9 mouse cellular contexts compared by ENCODE assay signal in the genomic region with DNA sequence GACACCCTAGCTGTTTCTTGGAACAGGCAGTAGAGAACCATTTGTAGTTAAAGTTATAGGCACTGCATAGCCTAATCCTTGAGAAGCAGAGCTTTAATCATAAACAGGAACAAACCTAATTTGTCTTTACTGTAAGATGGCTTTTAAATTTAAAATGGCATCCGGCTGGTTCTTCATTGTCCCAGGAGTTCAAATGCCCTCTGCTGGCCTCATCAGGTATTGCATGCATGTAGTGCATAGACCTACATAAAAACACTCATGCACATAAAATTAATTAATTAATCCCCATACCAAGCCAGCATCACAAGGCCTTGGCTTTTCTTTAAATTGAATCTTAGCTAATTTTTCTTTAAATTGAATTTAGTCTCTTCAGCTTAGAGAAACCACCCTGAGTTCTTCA.
DNase-seq lines count a peak whose midpoint lies in the region; ATAC-seq and TF ChIP-seq lines count a peak whose summit lies in the region.
"Had no signal": no experiment of that assay in that cellular context is flagged by ENCODE, and none has a peak within 500 bp of the region (broad histone marks: within the 10 kb centered on the region; RNA-seq: fewer than 3 reads in every experiment).

No protein-coding gene starts in this region.

- peak; percentile 6 for TF ChIP-seq RAD21 in CH12.LX (IDR thresholded peaks at IDR 0.05; ENCODE audit: low read depth, low read length)

- H3K4me3 ChIP-seq in intestine, postnatal 0 days (ENCODE audit: low read depth, low read length), result no peak overlapping the region
- no peak overlapping the region for H3K4me3 ChIP-seq in intestine, embryonic 16.5 days (ENCODE audit: low read length)
- H3K4me3 ChIP-seq in CH12.LX (replicated peaks in 1 of 3; ENCODE audit: low read depth in 2 of 3, low read length in 2 of 3, poor library complexity in 1 of 3), result no peak overlapping the region
- H3K4me3 ChIP-seq: neural tube, embryonic 13.5 days had no signal

- no peak overlapping the region for H3K4me2 ChIP-seq in intestine, postnatal 0 days (replicated peaks; ENCODE audit: low read depth)
- H3K4me2 ChIP-seq in intestine, embryonic 16.5 days (ENCODE audit: low read depth, low read length), result no peak overlapping the region
- no peak overlapping the region for H3K4me2 ChIP-seq in CH12.LX (ENCODE audit: insufficient read depth, low read depth, poor library complexity, severe bottlenecking)
- H3K4me2 ChIP-seq: neural tube, embryonic 13.5 days had no signal

- no peak for TF ChIP-seq EP300 in CH12.LX (IDR thresholded peaks at IDR 0.05; ENCODE audit: low read length)

- H3K9me3 ChIP-seq in intestine, postnatal 0 days (ENCODE audit: control insufficient read depth), result no peaks in the 10 kb centered on the region
- H3K9me3 ChIP-seq in intestine, embryonic 16.5 days (ENCODE audit: control insufficient read depth, low read length), result no peaks in the 10 kb centered on the region; the same call in 1 of the 2 replicates
- H3K9me3 ChIP-seq in CH12.LX (replicated peaks; ENCODE audit: low read length), result peaks cover 14% of the 10 kb centered on the region
- H3K9me3 ChIP-seq: neural tube, embryonic 13.5 days had no signal

- H3K36me3 ChIP-seq in intestine, postnatal 0 days (ENCODE audit: control insufficient read depth, insufficient read depth), result peaks cover 6% of the 10 kb centered on the region; the same call in 1 of the 2 replicates
- no peaks in the 10 kb centered on the region for H3K36me3 ChIP-seq in intestine, embryonic 16.5 days (ENCODE audit: control insufficient read depth, insufficient read depth, low read length)
- H3K36me3 ChIP-seq in CH12.LX (replicated peaks in 1 of 2; ENCODE audit: control insufficient read depth in 1 of 2, insufficient read depth in 1 of 2, low read length in 1 of 2), result no peaks in the 10 kb centered on the region
- H3K36me3 ChIP-seq: neural tube, embryonic 13.5 days had no signal

- dilution Hi-C loops in CH12.LX (cut with MboI; ENCODE audit: extremely low pct_ligation_motif_present, extremely low pct_unique_long_range_greater_than_20kb, low sequenced_read_pairs), result no loop called here

- no peaks in the 10 kb centered on the region for H3K27me3 ChIP-seq in intestine, postnatal 0 days (replicated peaks; ENCODE audit: control insufficient read depth, insufficient read depth, low read length)
- H3K27me3 ChIP-seq in intestine, embryonic 16.5 days (replicated peaks; ENCODE audit: control insufficient read depth, insufficient read depth, low read length), result no peaks in the 10 kb centered on the region
- H3K27me3 ChIP-seq in CH12.LX (replicated peaks), result peaks cover 4% of the 10 kb centered on the region
- H3K27me3 ChIP-seq: neural tube, embryonic 13.5 days had no signal

- no peaks in the 10 kb centered on the region for H3K4me1 ChIP-seq in intestine, postnatal 0 days (replicated peaks; ENCODE audit: control insufficient read depth, insufficient read depth, low read length)
- H3K4me1 ChIP-seq in intestine, embryonic 16.5 days (ENCODE audit: control insufficient read depth, insufficient read depth, low read length), result no peaks in the 10 kb centered on the region
- H3K4me1 ChIP-seq in CH12.LX (ENCODE audit: control insufficient read depth in 1 of 2, insufficient read depth in 2 of 2), result no peaks in the 10 kb centered on the region
- H3K4me1 ChIP-seq: neural tube, embryonic 13.5 days had no signal

- peak; percentile 71 for TF ChIP-seq CTCF in intestine, postnatal 0 days (IDR thresholded peaks at IDR 0.05; ENCODE audit: low read depth)
- TF ChIP-seq CTCF in CH12.LX (conservative IDR thresholded peaks at IDR 0.05 in 1 of 2, IDR thresholded peaks at IDR 0.05 in 1 of 2; ENCODE audit: low read depth in 2 of 2, low read length in 2 of 2), result peak; percentile 59 to 73

- H3K9ac ChIP-seq in intestine, postnatal 0 days (ENCODE audit: low read depth, low read length), result no peak overlapping the region
- H3K9ac ChIP-seq in intestine, embryonic 16.5 days (ENCODE audit: low read depth, low read length), result no peak overlapping the region
- H3K9ac ChIP-seq in CH12.LX (ENCODE audit: insufficient read depth, low read depth), result no peak overlapping the region
- H3K9ac ChIP-seq: neural tube, embryonic 13.5 days had no signal

- DNase-seq in 3T3-L1 (ENCODE audit: low read depth, low spot score) (peak; percentile 68), CH12.LX (ENCODE audit: extremely low read depth) (peak; percentile 27)
- peak; percentile 67 for DNase-seq in kidney, postnatal 10 days
- no peak for DNase-seq in ovary, postnatal 36 days (ENCODE audit: low spot score)
- DNase-seq: cerebellum, adult 11 months had no signal

- no peak overlapping the region for H3K27ac ChIP-seq in intestine, postnatal 0 days (ENCODE audit: low read depth, low read length)
- H3K27ac ChIP-seq in intestine, embryonic 16.5 days (ENCODE audit: low read length), result no peak overlapping the region
- H3K27ac ChIP-seq in CH12.LX (ENCODE audit: insufficient read depth, low read depth), result no peak overlapping the region
- H3K27ac ChIP-seq: neural tube, embryonic 13.5 days had no signal

- in situ Hi-C loops in CH12.LX (cut with MboI; ENCODE audit: low pct_ligation_motif_present, low pct_unique_long_range_greater_than_20kb, low sequenced_read_pairs), result loop anchor here (25.0 kb wide), 1 partner anchor 359 kb away; no protein-coding TSS in a partner anchor

- H3K79me2 ChIP-seq in CH12.LX (replicated peaks; ENCODE audit: control insufficient read depth, extremely low read depth, insufficient read depth, poor library complexity, severe bottlenecking), result no peaks in the 10 kb centered on the region

- 91% methylated on average over 1 of the region's 1 CpGs for WGBS in intestine, postnatal 0 days
- 77% methylated on average over 1 of the region's 1 CpGs for WGBS in intestine, embryonic 16.5 days

- ATAC-seq in intestine, postnatal 0 days, result no peak
- no peak for ATAC-seq in intestine, embryonic 16.5 days
- ATAC-seq in activated CD4-positive, CD25-positive, alpha-beta regulatory T cell, adult 4 months, result no peak

- no peak for TF ChIP-seq POLR2A in CH12.LX (IDR thresholded peaks at IDR 0.05; ENCODE audit: low read depth, low read length)

TF ChIP-seq in CH12.LX, 34 proteins besides CTCF, POLR2A, EP300 and RAD21:
- peak; percentile 24; the same call in 1 of the 2 replicates for TF ChIP-seq SMC3 (IDR thresholded peaks at IDR 0.05; ENCODE audit: low read depth, low read length)
- TF ChIP-seq KAT2A (IDR thresholded peaks at IDR 0.05; ENCODE audit: insufficient replicate concordance, low read length), result no peak
